In genomic region chr15:59905832-59906797, GRCm38 (mm10) we compare ENCODE assay signal across 9 mouse cellular contexts.
DNase-seq lines count a peak whose midpoint lies in the region; ATAC-seq lines count a peak whose summit lies in the region.
"Had no signal": no experiment of that assay in that cellular context is flagged by ENCODE, and none has a peak within 500 bp of the region (broad histone marks: within the 10 kb centered on the region; RNA-seq: fewer than 3 reads in every experiment).

No protein-coding gene starts in this region.

- no peaks in the 10 kb centered on the region for H3K9me3 ChIP-seq in midbrain, embryonic 13.5 days
- no peaks in the 10 kb centered on the region for H3K9me3 ChIP-seq in midbrain, embryonic 10.5 days (replicated peaks)

- peaks cover 5% of the 10 kb centered on the region; the same call in 1 of the 2 replicates for H3K4me1 ChIP-seq in midbrain, embryonic 13.5 days (replicated peaks)
- 0 out of 2 replicates have a peak, but pooled peaks cover 4% of the 10 kb centered on the region for H3K4me1 ChIP-seq in midbrain, embryonic 10.5 days

- H3K4me3 ChIP-seq in midbrain, embryonic 13.5 days (replicated peaks) = no peak overlapping the region
- no peak overlapping the region for H3K4me3 ChIP-seq in midbrain, embryonic 10.5 days

- no peak overlapping the region for H3K9ac ChIP-seq in midbrain, embryonic 13.5 days (replicated peaks)

- no peak overlapping the region for H3K4me2 ChIP-seq in midbrain, embryonic 13.5 days (replicated peaks)

- peak; percentile 55 for ATAC-seq in midbrain, embryonic 13.5 days
- ATAC-seq in erythroblast, adult 5-6 weeks (replicated peaks; ENCODE audit: low FRiP score, poor library complexity, severe bottlenecking) = no peak
- ATAC-seq: hindbrain, embryonic 16.5 days had no signal

- 80% methylated on average over 9 of the region's 9 CpGs for WGBS in midbrain, embryonic 13.5 days
- 85% methylated on average over 9 of the region's 9 CpGs for WGBS in midbrain, embryonic 10.5 days

- no peak overlapping the region for H3K27ac ChIP-seq in midbrain, embryonic 13.5 days
- H3K27ac ChIP-seq in midbrain, embryonic 10.5 days (replicated peaks) = no peak overlapping the region

- DNase-seq in heart, adult 18-20 months = peak; percentile 0 to 33
- DNase-seq in heart, adult 9 months (ENCODE audit: low spot score in 2 of 2) = no peak
- DNase-seq in midbrain, embryonic 10.5 days (ENCODE audit: low spot score) = no peak
- peak; percentile 66 for DNase-seq in embryo, embryonic 10 days (ENCODE audit: low spot score)
- DNase-seq in retina, postnatal 7 days (ENCODE audit: low read depth, low spot score) = peak; percentile 17
- DNase-seq in right cerebral cortex, postnatal 36 days (ENCODE audit: low spot score in 2 of 2) = no peak

- H3K36me3 ChIP-seq in midbrain, embryonic 13.5 days = no peaks in the 10 kb centered on the region
- H3K36me3 ChIP-seq in midbrain, embryonic 10.5 days = no peaks in the 10 kb centered on the region

- H3K27me3 ChIP-seq in midbrain, embryonic 13.5 days = no peaks in the 10 kb centered on the region
- no peaks in the 10 kb centered on the region for H3K27me3 ChIP-seq in midbrain, embryonic 10.5 days (ENCODE audit: low read depth, poor library complexity, severe bottlenecking)

Comparison
In these comparisons a context has a peak if more than half of its experiments do, and no peak if none do; other contexts are left out.
1. DNase-seq: peak in heart, adult 18-20 months (2 of 2), embryo, embryonic 10 days (single experiment) and retina, postnatal 7 days (single experiment); none in heart, adult 9 months (0 of 2), midbrain, embryonic 10.5 days (single experiment) and right cerebral cortex, postnatal 36 days (0 of 2).